Mouse (Mus musculus): ENCODE results near the gene Cdk9. TPM values are rescaled to one million over a fixed set of nuclear protein-coding genes. Genes with fewer than 3 reads are reported as not detected.

Cdk9 gene
- total RNA-seq, 2 experiments from 2014 or later, result 119 to 123 TPM

DNA sequence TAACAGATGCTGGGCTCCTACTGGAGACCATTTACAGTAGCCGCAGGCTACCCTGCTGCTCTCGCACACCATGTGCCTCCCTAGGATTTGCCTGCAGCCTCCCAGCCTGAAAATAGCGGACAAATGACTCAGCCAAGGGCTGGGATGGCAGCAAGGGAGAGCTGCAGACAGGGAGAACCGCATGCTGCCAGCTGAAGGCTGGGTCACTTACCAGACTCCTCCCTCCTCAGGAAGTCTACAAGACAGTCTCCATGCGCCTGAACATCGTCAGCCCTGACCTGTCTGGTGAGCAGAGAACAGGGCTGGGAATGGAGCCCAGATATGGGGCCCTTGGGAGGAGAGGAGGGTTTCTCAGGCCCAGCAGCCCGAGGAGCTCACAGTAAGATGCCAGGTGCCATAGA is 32.8 kb downstream of the Cdk9 start:
- DNase-seq (ENCODE audit: low spot score in 2 of 2), result no peak

DNA sequence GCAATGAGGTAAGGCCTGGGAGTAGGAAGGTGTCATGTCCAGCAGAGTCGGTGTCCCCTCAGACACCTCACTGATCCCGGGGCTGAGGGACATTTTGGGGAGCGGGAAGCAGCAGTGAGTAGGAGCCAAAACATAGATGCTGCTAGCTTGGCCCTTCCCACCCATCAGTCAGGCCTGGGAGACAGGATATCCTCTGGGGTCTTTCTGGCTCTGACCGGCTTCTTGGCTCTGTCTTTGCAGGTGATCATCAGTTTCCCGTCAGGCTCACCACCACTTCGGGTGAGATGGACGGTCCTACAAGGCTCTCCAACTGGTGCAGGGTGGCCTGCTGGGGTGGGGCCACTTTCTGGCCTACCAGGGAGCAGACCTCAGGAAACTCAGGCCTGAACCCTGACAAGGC is 35.2 kb downstream of the Cdk9 start:
- no peak for DNase-seq (ENCODE audit: low spot score in 2 of 2)

- no peak for DNase-seq (ENCODE audit: low spot score in 2 of 2)
These were observed 36.1 kb downstream of the Cdk9 start for GRCm38 (mm10) chr2:32676821-32677220.

GRCm38 (mm10) chr2:32673176-32673917 is 39.5 kb downstream of the Cdk9 start:
- no peak for DNase-seq (ENCODE audit: low spot score in 2 of 2)

DNA sequence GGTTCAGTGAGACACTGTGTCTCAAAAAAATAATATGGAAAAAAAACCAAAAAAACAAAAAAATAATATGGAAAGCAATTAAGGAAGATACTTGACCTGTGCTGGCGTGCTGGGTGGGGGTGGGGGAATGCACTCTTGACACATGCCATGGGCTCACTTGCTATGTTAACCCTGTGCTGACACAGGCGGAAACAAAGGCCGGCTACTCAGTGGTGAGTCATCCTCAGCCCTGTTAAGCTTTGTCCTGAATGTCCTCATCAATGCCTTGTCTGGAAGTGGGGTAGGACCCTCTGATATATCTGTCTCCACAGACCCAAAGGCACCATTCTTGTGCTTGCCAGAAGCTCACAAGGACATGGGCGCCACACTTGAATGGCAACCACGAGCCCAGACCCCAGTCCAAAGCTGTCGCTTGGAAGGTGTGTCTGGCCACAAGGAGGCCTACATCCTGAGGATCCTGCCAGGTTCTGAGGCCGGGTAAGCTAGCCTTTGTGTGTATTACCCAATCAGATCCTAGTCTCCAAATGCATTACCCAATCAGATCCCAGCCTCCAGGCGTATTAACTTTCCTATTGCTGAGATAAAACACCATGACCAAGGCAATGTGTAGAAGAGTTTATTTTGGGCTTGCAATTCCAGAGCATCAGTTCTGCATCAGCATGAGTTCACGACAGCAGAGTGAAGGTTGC is 40.8 kb downstream of the Cdk9 start:
- DNase-seq (ENCODE audit: low spot score in 2 of 2), result no peak

DNA sequence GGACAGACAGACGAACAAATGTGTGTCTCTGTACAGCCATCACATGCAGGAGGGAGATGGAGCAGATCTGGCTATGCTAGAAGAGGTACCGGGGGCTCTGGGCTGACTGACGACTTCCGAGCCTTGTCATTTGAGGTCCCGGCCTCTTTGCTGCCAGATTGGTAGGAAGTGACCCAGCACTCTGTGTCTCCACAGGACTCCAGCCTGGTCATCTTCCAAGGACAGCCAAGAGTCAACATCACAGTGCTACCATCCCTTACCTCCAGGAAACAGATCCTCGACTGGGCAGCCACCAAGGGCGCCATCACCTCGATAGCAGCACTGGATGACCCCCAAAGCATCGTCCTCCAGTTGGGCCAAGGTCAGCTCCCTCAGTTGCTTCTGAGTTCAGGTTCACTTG is 41.7 kb downstream of the Cdk9 start:
- DNase-seq (ENCODE audit: low spot score in 2 of 2), result no peak

- DNase-seq (ENCODE audit: low spot score in 2 of 2), result no peak
These were observed 43.0 kb downstream of the Cdk9 start for GRCm38 (mm10) chr2:32669876-32670275.

DNA sequence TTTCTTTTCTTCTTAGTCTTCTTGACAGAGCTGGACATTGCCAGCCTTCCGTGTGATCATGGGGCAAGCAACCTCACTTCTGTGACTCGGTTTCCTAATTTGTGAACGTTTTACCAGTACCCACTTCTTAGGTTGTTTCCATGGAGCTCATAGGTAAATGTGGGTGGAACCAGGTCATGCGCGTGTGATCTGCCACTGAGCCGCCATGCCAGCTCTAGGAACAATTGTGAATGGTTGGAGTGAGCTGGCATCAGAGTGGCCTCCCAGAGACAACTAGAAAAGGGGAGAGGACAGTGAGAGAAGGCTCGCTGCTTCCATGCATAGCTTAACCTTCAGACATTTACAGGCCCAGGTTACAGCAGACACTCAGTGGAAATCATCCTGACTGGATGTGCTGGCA is 44.7 kb downstream of the Cdk9 start:
- no peak for DNase-seq (ENCODE audit: low spot score in 2 of 2)

- no peak for DNase-seq (ENCODE audit: low spot score in 2 of 2)
These were observed 45.1 kb downstream of the Cdk9 start for GRCm38 (mm10) chr2:32667775-32668174.

DNA sequence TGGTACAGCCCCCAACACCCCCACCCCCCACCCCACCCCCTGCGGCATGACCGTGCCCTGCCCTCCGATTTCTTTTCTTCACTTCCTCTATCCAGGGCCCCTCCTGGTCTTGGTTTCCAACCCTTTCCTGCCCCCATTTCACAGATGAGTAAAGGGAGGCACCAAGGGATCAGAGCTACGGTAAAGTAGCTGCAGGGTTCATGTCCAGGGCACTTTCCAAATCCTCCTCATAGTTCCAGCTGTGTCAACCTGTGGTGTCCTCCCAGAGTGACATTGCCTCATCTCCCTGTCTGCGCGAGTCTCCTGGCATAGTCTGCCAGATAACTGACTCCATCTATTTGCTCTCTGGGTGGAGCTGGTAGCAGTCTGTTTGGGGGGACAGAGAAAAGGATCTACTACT is 47.0 kb downstream of the Cdk9 start:
- no peak for DNase-seq (ENCODE audit: low spot score in 2 of 2)

DNA sequence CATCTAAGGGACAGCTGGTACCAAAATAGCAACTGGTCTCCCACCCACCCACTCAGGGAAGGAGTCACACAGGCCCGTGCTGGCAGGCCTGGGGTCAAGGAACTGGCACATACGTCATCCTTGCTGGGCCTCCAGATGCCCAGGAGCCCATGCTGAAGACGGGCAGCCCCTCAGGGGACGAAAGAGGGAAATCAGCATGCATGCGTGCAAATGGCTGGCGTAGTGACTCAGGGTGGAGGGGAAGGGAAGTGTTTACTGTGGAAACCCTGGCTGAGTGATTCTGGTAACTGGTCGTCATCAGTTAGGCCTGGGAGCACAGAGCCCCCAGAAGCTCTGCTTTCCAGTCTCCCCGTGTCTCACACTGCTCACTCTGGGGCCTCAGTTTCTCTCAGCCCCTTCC is 47.5 kb downstream of the Cdk9 start:
- DNase-seq (ENCODE audit: low spot score in 2 of 2), result no peak

- DNase-seq (ENCODE audit: low spot score in 2 of 2), result no peak
These were observed 50.6 kb downstream of the Cdk9 start for GRCm38 (mm10) chr2:32662291-32662690.

DNA sequence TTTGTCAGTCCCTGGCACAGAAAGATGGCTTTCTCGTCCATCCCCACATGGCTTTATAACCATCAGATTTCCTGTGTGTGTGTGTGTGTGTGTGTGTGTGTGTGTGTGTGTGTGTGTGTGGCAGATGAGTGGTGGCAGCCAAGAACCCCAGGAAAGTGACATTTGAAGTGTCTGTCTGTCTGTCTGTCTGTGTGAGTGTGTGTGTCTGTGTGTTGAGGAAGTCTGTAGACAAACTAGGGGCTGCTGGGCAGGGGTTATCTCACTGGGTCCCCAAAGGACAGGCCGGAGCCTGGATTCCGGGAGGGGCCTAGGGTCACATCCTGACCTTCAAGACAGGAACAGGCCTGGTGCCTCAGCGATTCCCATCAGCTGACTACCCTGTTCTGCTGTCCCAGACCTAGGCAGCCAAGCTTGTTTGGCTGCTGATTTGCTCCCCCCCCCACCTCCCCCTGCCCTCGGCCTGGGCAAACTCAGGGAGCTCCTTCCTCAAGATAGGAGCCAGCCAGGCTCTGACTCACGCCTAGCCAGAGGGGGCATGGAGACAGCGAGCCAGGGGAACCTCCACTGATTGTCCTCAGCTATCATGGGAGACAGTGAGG is 51.3 kb downstream of the Cdk9 start:
- no peak for DNase-seq (ENCODE audit: low spot score in 2 of 2)

GRCm38 (mm10) chr2:32658873-32659272 is 54.0 kb downstream of the Cdk9 start:
- DNase-seq (ENCODE audit: low spot score in 2 of 2), result no peak

DNA sequence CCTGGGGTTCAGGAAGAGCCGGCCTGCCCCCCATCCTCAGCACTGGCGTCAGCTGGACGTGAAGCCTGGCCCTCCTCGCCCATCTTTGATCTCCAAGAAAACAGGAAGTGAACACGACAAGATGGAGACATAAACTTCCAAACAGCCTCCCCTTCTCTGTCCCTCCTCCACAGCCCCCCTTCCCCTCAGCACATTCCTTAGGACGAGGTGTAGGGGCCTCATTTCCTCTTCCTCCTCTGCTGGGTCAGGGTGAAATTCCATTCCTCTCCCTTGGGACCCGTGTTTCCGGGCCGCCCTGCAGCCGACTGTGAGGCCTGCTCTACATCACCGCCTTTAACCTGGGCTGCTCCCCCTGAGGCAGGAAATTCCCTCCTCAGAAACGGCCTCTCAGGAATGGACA is 57.0 kb downstream of the Cdk9 start:
- DNase-seq (ENCODE audit: low spot score in 2 of 2), result no peak

Small RNA genes lying within 50 kb of the gene (microRNA-seq; reads per million reads assigned to microRNA genes)
- gene Gm47291 (0 reads per million in 2 experiments), gene Mir2861 (0 to 0.25 reads per million in 2 experiments), gene Mir3960 (0 to 0.20 reads per million in 2 experiments), gene Mir8093 (0 to 0.49 reads per million in 2 experiments)

Other genes starting within 250 kb of the Cdk9 start
- gene Fam102a, start 177.7 kb downstream of the Cdk9 start, total RNA-seq (2021), result 10 to 100 TPM; 76.0 to 77.2 TPM
- gene Dpm2, start 142.2 kb downstream of the Cdk9 start, total RNA-seq (2021), result 10 to 100 TPM; 78.9 to 81.8 TPM
- 1 to 10 TPM; 3.3 to 3.5 TPM for gene Pip5kl1, start 138.3 kb downstream of the Cdk9 start, total RNA-seq (2021)
- gene 9430097D07Rik, start 137.4 kb downstream of the Cdk9 start, total RNA-seq (2021), result under 1 TPM; 0.20 to 0.43 TPM
- gene St6galnac4, start 126.0 kb downstream of the Cdk9 start, total RNA-seq (2021), result 10 to 100 TPM; 40.4 to 44.8 TPM
- 100 to 1,000 TPM; 134 to 142 TPM for gene St6galnac6, start 113.4 kb downstream of the Cdk9 start, total RNA-seq (2021)
- 100 to 1,000 TPM; 128 to 131 TPM for gene Ak1, start 91.3 kb downstream of the Cdk9 start, total RNA-seq (2021)
- gene Eng, start 66.5 kb downstream of the Cdk9 start, total RNA-seq (2021), result 10 to 100 TPM; 14.9 to 16.7 TPM
- 1 to 10 TPM; 8.5 to 9.9 TPM for gene Fpgs, start 8.9 kb downstream of the Cdk9 start, total RNA-seq (2021)
- gene Sh2d3c, start 8.0 kb upstream of the Cdk9 start, total RNA-seq (2021), result 10 to 100 TPM; 16.6 to 19.4 TPM
- gene 6330409D20Rik, start 27.9 kb upstream of the Cdk9 start, total RNA-seq (2021), result 1 to 10 TPM; 1.5 to 1.8 TPM
- gene Tor2a, start 44.2 kb upstream of the Cdk9 start, total RNA-seq (2021), result 10 to 100 TPM; 30.2 to 32.1 TPM
- 1 to 10 TPM in 1 of 2 experiments, under 1 TPM in 1; 0.94 to 1.2 TPM for gene Ttc16, start 62.6 kb upstream of the Cdk9 start, total RNA-seq (2021)
- 1 to 10 TPM; 6.0 to 7.5 TPM for gene Ptrh1, start 62.7 kb upstream of the Cdk9 start, total RNA-seq (2021)
- gene Cfap157, start 71.4 kb upstream of the Cdk9 start, total RNA-seq (2021), result 1 to 10 TPM; 1.5 to 1.7 TPM
- gene Stxbp1, start 134.2 kb upstream of the Cdk9 start, total RNA-seq (2021), result 100 to 1,000 TPM; 613 to 617 TPM
- gene Fam129b, start 163.0 kb upstream of the Cdk9 start, total RNA-seq (2021), result 10 to 100 TPM; 18.0 to 21.1 TPM
- gene Rpl12, start 248.5 kb upstream of the Cdk9 start, total RNA-seq (2021), result 100 to 1,000 TPM in 1 of 2 experiments, 10 to 100 TPM in 1; 97.3 to 116 TPM
- gene Lrsam1, start 248.5 kb upstream of the Cdk9 start, total RNA-seq (2021), result 10 to 100 TPM; 30.3 to 38.7 TPM

Measured in layer of hippocampus, adult 18-20 months (tissue).